Mouse (Mus musculus) testis, adult 2 months (tissue): ENCODE measurements around the gene Mri1.

Experiments
- CTCF ChIP-seq: fragments of 200-500 bp; IDR thresholded peaks from 2 replicates; pipeline ENCODE4 v1.5.1; 2012; ENCODE audit warnings: low read depth, mild to moderate bottlenecking, inconsistent platforms, low read length, moderate library complexity; ENCODE audit not compliant: control insufficient read depth, insufficient read depth, insufficient replicate concordance
- POLR2A ChIP-seq: fragments of 200-500 bp; IDR thresholded peaks from 2 replicates; pipeline ENCODE4 v1.6.1; 2012; ENCODE audit warnings: low read depth, mild to moderate bottlenecking, inconsistent platforms, low read length, moderate library complexity; ENCODE audit not compliant: control insufficient read depth

DNA sequence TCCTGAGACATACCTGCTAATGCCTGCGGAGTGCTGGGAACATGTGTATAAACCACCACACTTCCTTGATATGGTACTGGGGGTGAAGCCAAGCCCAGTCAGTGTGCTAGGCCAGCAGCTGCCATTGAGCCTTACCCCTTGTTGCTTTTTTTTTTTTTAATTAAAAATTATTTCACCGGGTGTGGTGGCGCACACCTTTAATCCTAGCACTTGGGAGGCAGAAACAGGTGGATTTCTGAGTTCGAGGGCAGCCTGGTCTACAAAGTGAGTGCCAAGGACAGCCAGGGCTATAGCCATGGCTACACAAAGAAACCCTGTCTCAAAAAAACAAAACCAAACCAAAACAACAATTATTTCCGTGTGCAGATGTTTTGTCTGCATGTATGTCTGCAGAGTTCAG is 52.1 kb downstream of the Mri1 start:
- TF ChIP-seq CTCF: no peak
- no peak for TF ChIP-seq POLR2A
